Mouse (Mus musculus) small intestine, adult 2 months (tissue): Measurements from ENCODE around the gene Tsx.

Experiments used
- CTCF ChIP-seq: fragments of 200-500 bp; IDR thresholded peaks from 2 replicates; pipeline ENCODE4 v1.5.1; 2012; ENCODE audit warnings: low read depth, mild to moderate bottlenecking, control low read depth, inconsistent platforms, low read length, moderate library complexity, mixed read lengths; ENCODE audit not compliant: insufficient replicate concordance, insufficient read length; ENCODE audit errors: extremely low read depth
- POLR2A ChIP-seq: fragments of 200-500 bp; IDR thresholded peaks from 2 replicates; pipeline ENCODE4 v1.6.1; 2012; ENCODE audit warnings: low read depth, mild to moderate bottlenecking, control low read depth, inconsistent platforms, low read length, moderate library complexity

GRCm38 (mm10) chrX:103371221-103371620, 43.0 kb upstream of the Tsx start:
- TF ChIP-seq CTCF (peak; percentile 39; the same call in 1 of the 2 replicates), POLR2A (no peak)
